Mouse (Mus musculus) ovary, postnatal 14 days (tissue): Measurements from ENCODE around the gene Pf4.
"Not testable (repeated sequence)": the region's sequence is repeated elsewhere in the genome, so short reads cannot be mapped to it uniquely, and the experiment has no call there.

Experiments used
- DNase-seq: peaks from one replicate; pipeline ENCODE4 v3.0.0; 2022; ENCODE audit warnings: low spot score

Pf4 gene

GRCm38 (mm10) chr5:90788114-90788513 is 15.9 kb downstream of the Pf4 start:
- no peak for DNase-seq

- DNase-seq, result no peak
These were observed 17.3 kb downstream of the Pf4 start for GRCm38 (mm10) chr5:90789306-90790073.

- DNase-seq, result no peak
These were observed 17.9 kb downstream of the Pf4 start for GRCm38 (mm10) chr5:90790074-90790502.

GRCm38 (mm10) chr5:90794195-90794625 is 22.0 kb downstream of the Pf4 start, which contains the start of gene Cxcl15:
TSS of gene Cxcl15 (plus strand) at chr5:90794534.
- DNase-seq, result no peak

GRCm38 (mm10) chr5:90795392-90795791 is 23.2 kb downstream of the Pf4 start:
- not testable (repeated sequence) for DNase-seq

- DNase-seq, result no peak
These were observed 32.3 kb downstream of the Pf4 start for GRCm38 (mm10) chr5:90804574-90804973.

- DNase-seq, result no peak
These were observed 33.8 kb downstream of the Pf4 start for GRCm38 (mm10) chr5:90806050-90806449.

- no peak for DNase-seq
These were observed 35.1 kb downstream of the Pf4 start for GRCm38 (mm10) chr5:90807176-90807950.

GRCm38 (mm10) chr5:90819756-90820155 is 47.5 kb downstream of the Pf4 start:
- no peak for DNase-seq
